Mouse (Mus musculus) ES-E14 (cell line): ENCODE measurements around the gene Morc1. TPM values are rescaled to one million over a fixed set of nuclear protein-coding genes. Genes with fewer than 3 reads are reported as not detected.

Experiments
- DNase-seq: peaks from one replicate; pipeline ENCODE4 v3.0.0-alpha.2; 2013; ENCODE audit warnings: low read depth, low spot score
- H3K27ac ChIP-seq: 2 replicates; pipeline ENCODE4 v1.5.1; 2012; ENCODE audit warnings: low read depth, mild to moderate bottlenecking, low read length, moderate library complexity, mixed read lengths; ENCODE audit not compliant: poor library complexity, insufficient read depth, severe bottlenecking
- H3K36me3 ChIP-seq: 2 replicates; pipeline ENCODE4 v1.6.1; 2012; ENCODE audit warnings: mild to moderate bottlenecking, low read length, moderate library complexity, mixed read lengths; ENCODE audit not compliant: control insufficient read depth, poor library complexity, insufficient read depth, severe bottlenecking
- H3K4me1 ChIP-seq, 2 experiments: fragments of 150-350 bp in 1 of 2; sonication (generic) in 1 of 2; 2 replicates each; pipeline ENCODE4 v1.6.1; 2012; ENCODE audit warnings: low read length in 2 of 2, mild to moderate bottlenecking in 1 of 2, mixed read lengths in 1 of 2; ENCODE audit not compliant: control insufficient read depth in 2 of 2, insufficient read depth in 2 of 2, poor library complexity in 1 of 2
- H3K4me3 ChIP-seq, 2 experiments: fragments of 150-350 bp in 1 of 2; sonication (generic) in 1 of 2; 2 replicates each; pipeline ENCODE4 v1.5.1; 2012; ENCODE audit warnings: low read length in 2 of 2, low read depth in 1 of 2, mild to moderate bottlenecking in 1 of 2, mixed read lengths in 1 of 2; ENCODE audit not compliant: insufficient read depth in 1 of 2, poor library complexity in 1 of 2, severe bottlenecking in 1 of 2
- H3K9ac ChIP-seq: 2 replicates; pipeline ENCODE4 v1.6.1; 2012; ENCODE audit warnings: low read depth, mild to moderate bottlenecking, low read length, mixed read lengths; ENCODE audit not compliant: poor library complexity, insufficient read depth, severe bottlenecking
- H3K9me3 ChIP-seq: fragments of 150-350 bp; sonication (generic); 2 replicates; pipeline ENCODE4 v1.6.1; 2012; ENCODE audit warnings: low read depth, mild to moderate bottlenecking, low read length; ENCODE audit not compliant: control insufficient read depth, insufficient read depth
- CHD2 ChIP-seq: IDR thresholded peaks from 2 replicates; pipeline ENCODE4 v1.6.1; 2014; ENCODE audit warnings: mild to moderate bottlenecking, low read depth, low read length, inconsistent platforms
- HCFC1 ChIP-seq: IDR thresholded peaks from 2 replicates; pipeline ENCODE4 v1.6.1; 2012; ENCODE audit warnings: low read length, inconsistent platforms, borderline replicate concordance; ENCODE audit not compliant: insufficient read depth
- MAFK ChIP-seq: IDR thresholded peaks from 2 replicates; pipeline ENCODE4 v1.6.1; 2014; ENCODE audit warnings: mild to moderate bottlenecking, low read depth, low read length, inconsistent platforms; ENCODE audit not compliant: insufficient read depth
- ZC3H11A ChIP-seq: IDR thresholded peaks from 2 replicates; pipeline ENCODE4 v1.6.1; 2012; ENCODE audit warnings: low read depth, mild to moderate bottlenecking, inconsistent platforms, low read length, borderline replicate concordance
- ZNF384 ChIP-seq: IDR thresholded peaks from 2 replicates; pipeline ENCODE4 v1.6.1; 2012; ENCODE audit warnings: low read depth, low read length, inconsistent platforms
- in situ Hi-C, 2 experiments: fragments of 600-800 bp; cut with MboI; formaldehyde crosslinking; loops; one replicate each; pipeline ENCODE4 v1.15.1; 2025; ENCODE audit warnings: low sequenced_read_pairs in 2 of 2, inconsistent platforms in 1 of 2; ENCODE audit not compliant: unreplicated experiment in 2 of 2
- total RNA-seq: library from RNA; depleted of rRNA; stranded (reverse); fragments of 300-350 nt; gene quantifications from 2 replicates; pipeline ENCODE4 v1.2.3, GENCODE M21; 2012; rRNA removed

Gene Morc1
- total RNA-seq, 1 experiment = 51.4 TPM

- DNase-seq = peak; percentile 74
- no peak overlapping the region for H3K27ac ChIP-seq
- TF ChIP-seq ZC3H11A = peak; percentile 80
- TF ChIP-seq CHD2 = no peak
Measured at GRCm38 (mm10) chr16:48675607-48676006, 244.6 kb downstream of the Morc1 start.

GRCm38 (mm10) chr16:48676205-48676604 is 245.2 kb downstream of the Morc1 start:
- Histone ChIP-seq H3K4me3 (no peak overlapping the region), H3K9me3 (no peaks in the 10 kb centered on the region), H3K36me3 (no peaks in the 10 kb centered on the region), H3K27ac (no peak overlapping the region), H3K4me1 (peaks cover 0 to 3% of the 10 kb centered on the region in 2 experiments; a peak in 1 of 4 replicates), H3K9ac (no peak overlapping the region)
- TF ChIP-seq HCFC1 (no peak), MAFK (no peak), CHD2 (no peak), ZC3H11A (no peak)
- in situ Hi-C loops = no loop called here
- DNase-seq = no peak

More at GRCm38 (mm10) chr16:48675607-48676006, 244.6 kb downstream of the Morc1 start:
- in situ Hi-C loops = no loop called here
- Histone ChIP-seq H3K9me3 (no peaks in the 10 kb centered on the region), H3K4me3 (no peak overlapping the region), H3K9ac (no peak overlapping the region), H3K36me3 (no peaks in the 10 kb centered on the region), H3K4me1 (peaks cover 0 to 3% of the 10 kb centered on the region in 2 experiments; a peak in 1 of 4 replicates)

GRCm38 (mm10) chr16:48677381-48677780 is 246.3 kb downstream of the Morc1 start:
- TF ChIP-seq MAFK (no peak), ZC3H11A (no peak), ZNF384 (no peak), CHD2 (no peak), HCFC1 (no peak)
- no peak overlapping the region for H3K27ac ChIP-seq
- peaks cover 0 to 3% of the 10 kb centered on the region in 2 experiments; a peak in 1 of 4 replicates for H3K4me1 ChIP-seq
- no peak overlapping the region for H3K4me3 ChIP-seq
- H3K9me3 ChIP-seq = no peaks in the 10 kb centered on the region
- H3K9ac ChIP-seq = no peak overlapping the region
- in situ Hi-C loops = no loop called here
- no peak for DNase-seq
- no peaks in the 10 kb centered on the region for H3K36me3 ChIP-seq

- in situ Hi-C loops = no loop called here
- no peak for DNase-seq
- H3K4me1 ChIP-seq = peaks cover 0 to 3% of the 10 kb centered on the region in 2 experiments; a peak in 1 of 4 replicates
- H3K4me3 ChIP-seq = no peak overlapping the region
- no peak overlapping the region for H3K27ac ChIP-seq
- no peak overlapping the region for H3K9ac ChIP-seq
- H3K36me3 ChIP-seq = no peaks in the 10 kb centered on the region
- TF ChIP-seq CHD2 = no peak
- TF ChIP-seq MAFK = no peak
- no peak for TF ChIP-seq ZNF384
- no peak for TF ChIP-seq ZC3H11A
- TF ChIP-seq HCFC1 = no peak
- no peaks in the 10 kb centered on the region for H3K9me3 ChIP-seq
Measured at GRCm38 (mm10) chr16:48678029-48678428, 247.0 kb downstream of the Morc1 start.

Other genes starting within 250 kb of the Morc1 start
- 150 and 179 TPM in 2 replicates for gene Dppa4, start 147.5 kb upstream of the Morc1 start, total RNA-seq
- 45.2 and 74.0 TPM in 2 replicates for gene Dppa2, start 127.3 kb upstream of the Morc1 start, total RNA-seq
- gene Gm5485, start 18.8 kb upstream of the Morc1 start, total RNA-seq = not detected in 2 replicates